Mouse (Mus musculus): ENCODE results near the gene Slc25a48. TPM values are rescaled to one million over a fixed set of nuclear protein-coding genes. Genes with fewer than 3 reads are reported as not detected.
A peak's percentile ranks its signal among the peaks of the same experiment; 100 is the strongest.

Gene Slc25a48
- polyA plus RNA-seq, 1 experiment from 2014 or later, result not detected

GRCm38 (mm10) chr13:56516311-56516710, 78.2 kb downstream of the Slc25a48 start:
- Histone ChIP-seq H3K4me3 (ENCODE audit: low read depth, low read length) (no peak overlapping the region), H3K4me1 (ENCODE audit: control insufficient read depth, insufficient read depth, low read length) (no peaks in the 10 kb centered on the region), H3K36me3 (ENCODE audit: control insufficient read depth, insufficient read depth, low read length) (no peaks in the 10 kb centered on the region), H3K4me2 (ENCODE audit: low read depth, low read length) (no peak overlapping the region), H3K9me3 (ENCODE audit: control insufficient read depth, low read length) (no peaks in the 10 kb centered on the region), H3K9ac (replicated peaks; ENCODE audit: low read depth, low read length) (no peak overlapping the region), H3K27me3 (ENCODE audit: control insufficient read depth, insufficient read depth, low read length) (no peaks in the 10 kb centered on the region), H3K27ac (ENCODE audit: low read depth, low read length) (no peak overlapping the region)
- no peak for ATAC-seq (ENCODE audit: low read depth)
- 64% methylated on average over 4 of the region's 4 CpGs for WGBS

- Histone ChIP-seq H3K36me3 (ENCODE audit: control insufficient read depth, insufficient read depth, low read length) (no peaks in the 10 kb centered on the region), H3K9me3 (ENCODE audit: control insufficient read depth, low read length) (no peaks in the 10 kb centered on the region), H3K4me2 (ENCODE audit: low read depth, low read length) (no peak overlapping the region), H3K27me3 (ENCODE audit: control insufficient read depth, insufficient read depth, low read length) (no peaks in the 10 kb centered on the region), H3K9ac (replicated peaks; ENCODE audit: low read depth, low read length) (no peak overlapping the region), H3K4me1 (ENCODE audit: control insufficient read depth, insufficient read depth, low read length) (no peaks in the 10 kb centered on the region), H3K4me3 (ENCODE audit: low read depth, low read length) (no peak overlapping the region), H3K27ac (ENCODE audit: low read depth, low read length) (no peak overlapping the region)
- no peak for ATAC-seq (ENCODE audit: low read depth)
- WGBS, result 55% methylated on average over 7 of the region's 7 CpGs
Measured at GRCm38 (mm10) chr13:56516816-56517215, 78.7 kb downstream of the Slc25a48 start.

DNA sequence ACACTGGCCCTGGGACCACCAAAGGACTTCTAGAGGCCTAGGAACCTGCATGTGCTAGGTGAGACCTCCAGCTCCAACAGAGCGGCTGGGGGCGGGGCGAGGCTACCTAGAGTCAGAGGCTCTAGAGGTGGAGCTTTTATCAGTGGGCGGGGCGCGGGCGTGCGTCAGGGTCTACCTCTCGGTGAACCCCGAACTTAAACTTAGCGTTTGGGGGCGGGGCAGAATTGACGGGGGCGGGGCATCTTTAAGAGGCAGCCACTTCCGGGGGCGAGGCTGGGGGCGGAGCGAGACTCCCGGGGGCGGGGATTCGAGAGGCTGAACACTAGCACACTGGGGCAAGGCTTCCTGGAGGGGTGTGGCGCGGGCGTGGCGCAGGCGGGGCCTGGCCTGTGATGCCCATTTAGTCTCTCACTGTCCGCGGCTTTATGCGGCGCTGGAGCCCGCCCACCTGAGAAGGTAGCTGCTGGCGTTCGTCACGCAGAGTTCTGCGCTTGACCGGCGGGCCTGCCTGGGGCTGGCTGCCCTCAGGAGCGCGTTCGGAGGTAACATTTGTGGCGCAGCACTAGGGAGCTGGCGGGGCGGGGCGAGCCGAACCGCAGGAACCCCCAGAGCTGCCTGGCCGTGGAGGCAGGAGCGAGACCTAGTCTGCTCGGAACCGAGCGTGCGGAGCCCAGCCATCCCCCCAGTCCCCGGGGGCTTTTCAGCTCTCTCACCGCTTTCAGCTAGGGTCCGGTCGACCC, 84.1 kb downstream of the Slc25a48 start, which contains the start of gene Fbxl21:
TSS of gene Fbxl21 (plus strand) at position 392 of the 740 bp plus-strand sequence.
- Histone ChIP-seq H3K27ac (ENCODE audit: low read depth, low read length) (no peak within 1 kb of the TSS), H3K9me3 (ENCODE audit: control insufficient read depth, low read length) (no peaks in the 10 kb centered on the region), H3K4me2 (ENCODE audit: low read depth, low read length) (peak within 1 kb of the TSS; percentile 90), H3K9ac (replicated peaks; ENCODE audit: low read depth, low read length) (peak within 1 kb of the TSS; percentile 72), H3K4me1 (ENCODE audit: control insufficient read depth, insufficient read depth, low read length) (no peaks in the 10 kb centered on the region), H3K36me3 (ENCODE audit: control insufficient read depth, insufficient read depth, low read length) (no peaks in the 10 kb centered on the region), H3K27me3 (ENCODE audit: control insufficient read depth, insufficient read depth, low read length) (no peaks in the 10 kb centered on the region), H3K4me3 (ENCODE audit: low read depth, low read length) (peak within 1 kb of the TSS; percentile 65)
- peak; percentile 99 for ATAC-seq (ENCODE audit: low read depth)
- under 1% methylated on average over 56 of the region's 56 CpGs for WGBS

DNA sequence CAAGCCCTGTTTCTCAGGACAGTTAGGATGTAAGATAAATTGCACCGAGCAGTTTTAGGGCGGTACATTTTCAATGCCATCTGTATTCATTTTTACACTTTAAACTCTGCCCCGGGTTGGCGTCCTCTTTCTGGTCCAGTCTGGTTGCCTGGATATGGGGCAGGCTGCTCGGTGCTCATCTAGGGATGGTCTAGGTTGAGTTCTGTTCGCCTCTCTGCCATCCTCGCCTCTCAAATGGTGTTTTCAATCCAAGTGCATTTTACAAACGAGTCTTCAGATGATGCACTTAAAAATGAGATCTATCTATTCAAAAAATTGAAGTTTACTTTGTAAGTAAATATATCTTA, 84.6 kb downstream of the Slc25a48 start:
- Histone ChIP-seq H3K9ac (replicated peaks; ENCODE audit: low read depth, low read length) (peak overlapping the region; percentile 72), H3K4me3 (ENCODE audit: low read depth, low read length) (peak overlapping the region; percentile 65), H3K9me3 (ENCODE audit: control insufficient read depth, low read length) (no peaks in the 10 kb centered on the region), H3K27me3 (ENCODE audit: control insufficient read depth, insufficient read depth, low read length) (no peaks in the 10 kb centered on the region), H3K4me1 (ENCODE audit: control insufficient read depth, insufficient read depth, low read length) (no peaks in the 10 kb centered on the region), H3K4me2 (ENCODE audit: low read depth, low read length) (peak overlapping the region; percentile 90), H3K27ac (ENCODE audit: low read depth, low read length) (no peak overlapping the region), H3K36me3 (ENCODE audit: control insufficient read depth, insufficient read depth, low read length) (no peaks in the 10 kb centered on the region)
- 8% methylated on average over 8 of the region's 8 CpGs for WGBS
- ATAC-seq (ENCODE audit: low read depth), result peak; percentile 29; the same call in 1 of the 2 replicates

Other genes with a start within 250 kb of the Slc25a48 start
- 0.15 and 0.16 TPM in 2 replicates for gene Neurog1, start 186.2 kb upstream of the Slc25a48 start, polyA plus RNA-seq (2014; fragmentation: Nextera tagmentation; extraction: Ambion mirVana)
- 1.6 and 2.5 TPM in 2 replicates for gene Cxcl14, start 141.8 kb upstream of the Slc25a48 start, polyA plus RNA-seq (2014; fragmentation: Nextera tagmentation; extraction: Ambion mirVana)
- gene Gm3045, start 11.8 kb upstream of the Slc25a48 start, polyA plus RNA-seq (2014; fragmentation: Nextera tagmentation; extraction: Ambion mirVana), result not detected in 2 replicates
- gene Il9, start 43.9 kb downstream of the Slc25a48 start, polyA plus RNA-seq (2014; fragmentation: Nextera tagmentation; extraction: Ambion mirVana), result not detected in 2 replicates
- 5.3 and 6.1 TPM in 2 replicates for gene Fbxl21, start 84.1 kb downstream of the Slc25a48 start, polyA plus RNA-seq (2014; fragmentation: Nextera tagmentation; extraction: Ambion mirVana)
- 0.33 TPM in 1 of 2 replicates, not detected in the other for gene Lect2, start 110.1 kb downstream of the Slc25a48 start, polyA plus RNA-seq (2014; fragmentation: Nextera tagmentation; extraction: Ambion mirVana)
- 0.87 and 7.9 TPM in 2 replicates for gene Tgfbi, start 171.2 kb downstream of the Slc25a48 start, polyA plus RNA-seq (2014; fragmentation: Nextera tagmentation; extraction: Ambion mirVana)